In genomic region chr1:69470614-69471250, GRCm38 (mm10) we compare ENCODE assay signal across 22 mouse cellular contexts.
DNase-seq lines count a peak whose midpoint lies in the region; ATAC-seq and TF ChIP-seq lines count a peak whose summit lies in the region.
"Had no signal": no experiment of that assay in that cellular context is flagged by ENCODE, and none has a peak within 500 bp of the region (broad histone marks: within the 10 kb centered on the region; RNA-seq: fewer than 3 reads in every experiment).

No protein-coding gene starts in this region.

- 35% methylated on average over 4 of the region's 4 CpGs for WGBS in liver, adult 2 months
- 80% methylated on average over 4 of the region's 4 CpGs for WGBS in liver, embryonic 11.5 days
- 43% methylated on average over 4 of the region's 4 CpGs for WGBS in lung, postnatal 0 days
- WGBS in intestine, embryonic 16.5 days: 53% methylated on average over 4 of the region's 4 CpGs
- WGBS in stomach, embryonic 16.5 days: 48% methylated on average over 4 of the region's 4 CpGs
- 75% methylated on average over 4 of the region's 4 CpGs for WGBS in heart, embryonic 12.5 days

- no peaks in the 10 kb centered on the region for H3K4me1 ChIP-seq in liver, adult 2 months (ENCODE audit: control insufficient read depth, insufficient read depth, low read length)
- no peaks in the 10 kb centered on the region for H3K4me1 ChIP-seq in liver, embryonic 11.5 days (replicated peaks; ENCODE audit: control insufficient read depth, insufficient read depth, low read length)
- H3K4me1 ChIP-seq in lung, postnatal 0 days (ENCODE audit: insufficient read depth, low read depth, low read length): no peaks in the 10 kb centered on the region
- no peaks in the 10 kb centered on the region for H3K4me1 ChIP-seq in intestine, embryonic 16.5 days (ENCODE audit: control insufficient read depth, insufficient read depth, low read length)
- peaks cover 4% of the 10 kb centered on the region for H3K4me1 ChIP-seq in stomach, embryonic 16.5 days (ENCODE audit: control insufficient read depth, insufficient read depth, low read length)
- peaks cover 4% of the 10 kb centered on the region; the same call in 1 of the 2 replicates for H3K4me1 ChIP-seq in heart, embryonic 12.5 days (replicated peaks)
- H3K4me1 ChIP-seq: hindbrain, embryonic 12.5 days had no signal

- ATAC-seq in liver, embryonic 11.5 days (replicated peaks; ENCODE audit: low FRiP score): no peak
- peak; percentile 65 for ATAC-seq in lung, postnatal 0 days
- peak; percentile 61 for ATAC-seq in intestine, embryonic 16.5 days
- ATAC-seq in stomach, embryonic 16.5 days (ENCODE audit: insufficient read depth, low FRiP score): peak; percentile 78; the same call in 1 of the 2 replicates
- no peak for ATAC-seq in heart, embryonic 12.5 days (ENCODE audit: insufficient number of reproducible peaks, low FRiP score)
- ATAC-seq: CD4-positive, CD25-positive, alpha-beta regulatory T cell, adult 4 months; forebrain, embryonic 16.5 days had no signal

- TF ChIP-seq POLR2A in liver, adult 2 months (IDR thresholded peaks at IDR 0.05; ENCODE audit: extremely low read depth, insufficient read depth, low read length): no peak

- TF ChIP-seq EP300 in lung, postnatal 0 days (IDR thresholded peaks at IDR 0.05): no peak

- TF ChIP-seq CTCF in liver, adult 2 months (IDR thresholded peaks at IDR 0.05; ENCODE audit: low read depth, low read length): no peak
- no peak for TF ChIP-seq CTCF in lung, postnatal 0 days (IDR thresholded peaks at IDR 0.05)

- H3K4me2 ChIP-seq in liver, embryonic 11.5 days: no peak overlapping the region
- no peak overlapping the region for H3K4me2 ChIP-seq in lung, postnatal 0 days (replicated peaks; ENCODE audit: low read depth, low read length)
- H3K4me2 ChIP-seq in intestine, embryonic 16.5 days (ENCODE audit: low read depth, low read length): no peak overlapping the region
- H3K4me2 ChIP-seq in stomach, embryonic 16.5 days (ENCODE audit: low read depth, low read length): no peak overlapping the region
- no peak overlapping the region for H3K4me2 ChIP-seq in heart, embryonic 12.5 days
- H3K4me2 ChIP-seq: embryonic facial prominence, embryonic 12.5 days; forebrain, embryonic 12.5 days; heart, embryonic 13.5 days; hindbrain, embryonic 12.5 days had no signal

- DNase-seq in liver, adult 2 months (ENCODE audit: extremely low read depth, low read depth, low spot score): peak; percentile 13
- DNase-seq in liver, embryonic 11.5 days (ENCODE audit: low spot score): no peak
- DNase-seq in lung, postnatal 0 days (ENCODE audit: low spot score): peak; percentile 49
- no peak for DNase-seq in lung, postnatal 4 days
- DNase-seq in embryo, embryonic 10.5 days (ENCODE audit: low spot score): no peak
- DNase-seq: adrenal gland, adult 8-10 months; B cell, adult 2 months; cerebellum, adult 2 months; cerebellum, postnatal 10 days; gastrocnemius, postnatal 14 days; heart, adult 2 months; heart, postnatal 4 days had no signal

- H3K27ac ChIP-seq in liver, adult 2 months (replicated peaks; ENCODE audit: insufficient read depth, low read depth, low read length): no peak overlapping the region
- no peak overlapping the region for H3K27ac ChIP-seq in liver, embryonic 11.5 days (ENCODE audit: low read depth, low read length)
- H3K27ac ChIP-seq in lung, postnatal 0 days (ENCODE audit: low read length): no peak overlapping the region
- no peak overlapping the region for H3K27ac ChIP-seq in intestine, embryonic 16.5 days (ENCODE audit: low read length)
- H3K27ac ChIP-seq in stomach, embryonic 16.5 days (ENCODE audit: low read length): peak overlapping the region; percentile 71
- H3K27ac ChIP-seq in heart, embryonic 12.5 days (ENCODE audit: poor library complexity, severe bottlenecking): no peak overlapping the region
- H3K27ac ChIP-seq: embryonic facial prominence, embryonic 12.5 days; forebrain, embryonic 12.5 days; heart, adult 2 months; heart, embryonic 13.5 days; hindbrain, embryonic 12.5 days had no signal

- H3K9ac ChIP-seq in liver, adult 2 months (ENCODE audit: low read depth, low read length): no peak overlapping the region
- H3K9ac ChIP-seq in liver, embryonic 11.5 days (ENCODE audit: low read depth, low read length): no peak overlapping the region
- no peak overlapping the region for H3K9ac ChIP-seq in lung, postnatal 0 days (replicated peaks; ENCODE audit: low read depth)
- no peak overlapping the region for H3K9ac ChIP-seq in intestine, embryonic 16.5 days (ENCODE audit: low read depth, low read length)
- no peak overlapping the region for H3K9ac ChIP-seq in stomach, embryonic 16.5 days (ENCODE audit: low read length)
- H3K9ac ChIP-seq in heart, embryonic 12.5 days: no peak overlapping the region
- H3K9ac ChIP-seq: embryonic facial prominence, embryonic 12.5 days; forebrain, embryonic 12.5 days; heart, embryonic 13.5 days; hindbrain, embryonic 12.5 days had no signal

- no peaks in the 10 kb centered on the region for H3K9me3 ChIP-seq in liver, embryonic 11.5 days (ENCODE audit: control insufficient read depth, low read length)
- no peaks in the 10 kb centered on the region for H3K9me3 ChIP-seq in lung, postnatal 0 days (ENCODE audit: low read length)
- no peaks in the 10 kb centered on the region for H3K9me3 ChIP-seq in intestine, embryonic 16.5 days (ENCODE audit: control insufficient read depth, low read length)
- H3K9me3 ChIP-seq in stomach, embryonic 16.5 days (replicated peaks; ENCODE audit: control insufficient read depth, low read length): no peaks in the 10 kb centered on the region
- H3K9me3 ChIP-seq in heart, embryonic 12.5 days (replicated peaks): no peaks in the 10 kb centered on the region
- H3K9me3 ChIP-seq: embryonic facial prominence, embryonic 12.5 days; forebrain, embryonic 12.5 days; G1E; heart, embryonic 13.5 days; hindbrain, embryonic 12.5 days had no signal

- H3K27me3 ChIP-seq in liver, adult 2 months (ENCODE audit: control insufficient read depth, insufficient read depth, low read length): no peaks in the 10 kb centered on the region
- H3K27me3 ChIP-seq in liver, embryonic 11.5 days (replicated peaks; ENCODE audit: control insufficient read depth, insufficient read depth, low read length): no peaks in the 10 kb centered on the region
- no peaks in the 10 kb centered on the region for H3K27me3 ChIP-seq in lung, postnatal 0 days (replicated peaks; ENCODE audit: insufficient read depth, low read length)
- H3K27me3 ChIP-seq in intestine, embryonic 16.5 days (replicated peaks; ENCODE audit: control insufficient read depth, insufficient read depth, low read length): no peaks in the 10 kb centered on the region
- H3K27me3 ChIP-seq in stomach, embryonic 16.5 days (ENCODE audit: control insufficient read depth, insufficient read depth, low read length): no peaks in the 10 kb centered on the region
- no peaks in the 10 kb centered on the region for H3K27me3 ChIP-seq in heart, embryonic 12.5 days (replicated peaks)
- H3K27me3 ChIP-seq: embryonic facial prominence, embryonic 12.5 days; forebrain, embryonic 12.5 days; heart, embryonic 13.5 days; hindbrain, embryonic 12.5 days had no signal

- H3K79me2 ChIP-seq in liver, adult 2 months (ENCODE audit: control insufficient read depth, insufficient read depth, low read length): no peaks in the 10 kb centered on the region

- H3K36me3 ChIP-seq in liver, adult 2 months (ENCODE audit: control insufficient read depth, insufficient read depth, low read length): no peaks in the 10 kb centered on the region
- no peaks in the 10 kb centered on the region for H3K36me3 ChIP-seq in liver, embryonic 11.5 days (ENCODE audit: control insufficient read depth, insufficient read depth, low read length)
- H3K36me3 ChIP-seq in lung, postnatal 0 days (ENCODE audit: insufficient read depth, low read length): no peaks in the 10 kb centered on the region
- no peaks in the 10 kb centered on the region for H3K36me3 ChIP-seq in intestine, embryonic 16.5 days (ENCODE audit: control insufficient read depth, insufficient read depth, low read length)
- H3K36me3 ChIP-seq in stomach, embryonic 16.5 days (ENCODE audit: control insufficient read depth, insufficient read depth, low read length): no peaks in the 10 kb centered on the region
- H3K36me3 ChIP-seq in heart, embryonic 12.5 days: no peaks in the 10 kb centered on the region
- H3K36me3 ChIP-seq: embryonic facial prominence, embryonic 12.5 days; forebrain, embryonic 12.5 days; G1E; heart, embryonic 13.5 days; hindbrain, embryonic 12.5 days had no signal

- no peak overlapping the region for H3K4me3 ChIP-seq in liver, adult 2 months (ENCODE audit: insufficient read depth, low read depth, low read length)
- no peak overlapping the region for H3K4me3 ChIP-seq in liver, embryonic 11.5 days (ENCODE audit: low read depth, low read length)
- H3K4me3 ChIP-seq in lung, postnatal 0 days (ENCODE audit: low read depth, low read length): no peak overlapping the region
- H3K4me3 ChIP-seq in intestine, embryonic 16.5 days (ENCODE audit: low read length): no peak overlapping the region
- no peak overlapping the region for H3K4me3 ChIP-seq in stomach, embryonic 16.5 days (replicated peaks; ENCODE audit: low read length)
- H3K4me3 ChIP-seq in heart, embryonic 12.5 days: no peak overlapping the region
- H3K4me3 ChIP-seq: embryonic facial prominence, embryonic 12.5 days; forebrain, embryonic 12.5 days; heart, adult 2 months; heart, embryonic 13.5 days; hindbrain, embryonic 12.5 days had no signal

Comparison
In these comparisons a context has a peak if more than half of its experiments do, and no peak if none do; other contexts are left out.
1. DNase-seq: peak in liver, adult 2 months (single experiment) and lung, postnatal 0 days (single experiment); none in liver, embryonic 11.5 days (single experiment), lung, postnatal 4 days (0 of 2) and embryo, embryonic 10.5 days (single experiment).
2. ATAC-seq: peak in lung, postnatal 0 days (single experiment), intestine, embryonic 16.5 days (single experiment) and stomach, embryonic 16.5 days (single experiment); none in liver, embryonic 11.5 days (single experiment) and heart, embryonic 12.5 days (single experiment).